Mouse (Mus musculus) fat pad, adult 2 months (tissue): ENCODE data around the gene Cacna1b.

Experiments
- DNase-seq: peaks from one replicate; pipeline ENCODE4 v3.0.0-alpha.2; 2011; ENCODE audit warnings: low read depth, low spot score; ENCODE audit errors: extremely low read depth

Cacna1b gene

GRCm38 (mm10) chr2:24719645-24720379, 43.1 kb downstream of the Cacna1b start:
- no peak for DNase-seq

GRCm38 (mm10) chr2:24718906-24719305, 44.0 kb downstream of the Cacna1b start:
- no peak for DNase-seq

DNA sequence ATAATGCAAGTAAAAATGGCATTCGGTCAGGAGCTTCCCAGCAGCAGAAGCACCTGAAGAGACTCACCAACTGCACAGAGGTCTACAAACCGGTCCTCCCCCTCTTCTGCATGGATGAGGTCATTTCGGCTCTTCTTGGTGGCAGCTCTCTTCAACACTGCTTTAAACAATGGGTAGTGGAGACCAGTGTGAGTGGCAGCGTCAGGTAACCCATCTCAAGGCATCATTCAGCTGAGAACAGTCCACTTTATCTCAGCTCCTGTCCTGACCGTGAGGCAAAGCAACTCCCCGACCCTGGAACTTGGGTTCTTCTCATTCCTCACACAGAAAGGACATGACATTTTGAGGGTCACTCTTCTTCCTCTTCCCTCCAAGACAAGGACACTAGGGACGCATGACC, 45.0 kb downstream of the Cacna1b start:
- no peak for DNase-seq

DNA sequence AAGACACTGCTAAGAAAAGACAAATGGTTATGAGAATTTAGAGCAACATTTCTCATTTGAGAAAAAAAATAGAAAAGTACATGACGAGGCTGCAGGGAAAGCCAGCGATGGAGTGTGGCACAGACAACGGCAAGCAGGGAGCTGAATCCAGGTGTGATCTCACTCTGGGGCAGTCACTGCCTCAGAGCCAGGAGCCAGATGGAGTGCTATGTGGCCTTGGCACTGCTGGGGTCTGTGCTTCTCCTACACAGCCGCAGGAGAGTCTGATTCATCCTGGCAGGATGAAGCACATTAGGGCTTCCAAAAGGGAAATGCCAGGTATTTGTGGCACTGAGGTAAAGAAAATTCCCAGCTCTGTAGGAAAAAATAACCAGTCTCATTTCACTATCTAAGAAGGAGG, 45.5 kb downstream of the Cacna1b start:
- DNase-seq, result no peak

DNA sequence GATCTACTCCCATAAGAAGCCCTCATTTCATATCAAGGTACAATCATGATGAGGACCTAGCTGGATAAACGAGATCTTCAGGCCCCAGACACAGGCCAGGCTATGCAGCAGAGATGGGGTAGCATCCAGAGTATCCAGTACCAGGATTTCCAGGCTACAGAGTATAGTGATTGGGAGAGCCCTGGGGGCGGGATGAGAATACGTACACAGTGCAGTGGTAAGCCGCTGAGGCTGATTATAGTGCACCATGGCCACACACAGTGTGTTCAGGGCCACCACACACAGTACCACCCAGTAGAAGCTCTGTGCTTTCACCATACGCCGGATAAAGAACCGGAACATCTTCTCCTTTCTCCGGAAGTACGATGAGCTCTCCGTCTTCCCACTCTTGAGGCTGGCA, 57.0 kb downstream of the Cacna1b start:
- no peak for DNase-seq

DNA sequence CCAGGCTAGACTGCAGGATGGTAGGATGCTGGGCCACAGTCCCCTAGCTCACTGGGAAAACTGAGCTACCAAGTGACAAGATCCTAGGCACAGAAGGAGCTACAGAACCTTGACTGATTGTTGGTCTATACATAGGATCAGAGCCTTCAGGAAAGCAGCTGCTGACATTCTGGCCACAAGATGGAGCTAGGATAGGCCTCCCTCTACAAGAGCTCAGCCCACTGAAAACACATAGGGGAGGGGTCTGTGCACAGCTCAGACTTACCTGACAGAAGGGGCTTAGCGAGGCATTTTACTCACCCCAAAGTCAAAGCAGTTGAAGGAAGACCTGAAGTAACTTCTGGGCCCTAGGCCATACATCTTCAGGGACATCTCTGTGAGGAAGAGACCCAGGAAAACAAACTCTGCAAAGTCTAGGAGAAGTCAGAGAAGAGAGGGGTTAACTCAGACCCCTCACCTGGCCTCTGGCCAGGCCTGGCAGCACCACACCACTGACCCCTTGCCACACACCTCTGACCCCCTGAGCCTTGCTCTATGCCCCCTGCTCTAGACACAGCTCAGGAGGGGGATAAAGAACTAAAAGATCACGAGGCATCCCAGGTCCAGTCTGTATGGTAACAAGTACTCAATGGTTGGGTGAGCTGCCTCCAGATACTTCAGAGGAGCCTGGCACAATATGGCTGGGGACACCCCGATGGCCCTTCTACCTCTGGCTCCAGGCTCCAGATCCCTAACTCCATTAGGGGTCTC, 60.6 kb downstream of the Cacna1b start:
- DNase-seq, result no peak

DNA sequence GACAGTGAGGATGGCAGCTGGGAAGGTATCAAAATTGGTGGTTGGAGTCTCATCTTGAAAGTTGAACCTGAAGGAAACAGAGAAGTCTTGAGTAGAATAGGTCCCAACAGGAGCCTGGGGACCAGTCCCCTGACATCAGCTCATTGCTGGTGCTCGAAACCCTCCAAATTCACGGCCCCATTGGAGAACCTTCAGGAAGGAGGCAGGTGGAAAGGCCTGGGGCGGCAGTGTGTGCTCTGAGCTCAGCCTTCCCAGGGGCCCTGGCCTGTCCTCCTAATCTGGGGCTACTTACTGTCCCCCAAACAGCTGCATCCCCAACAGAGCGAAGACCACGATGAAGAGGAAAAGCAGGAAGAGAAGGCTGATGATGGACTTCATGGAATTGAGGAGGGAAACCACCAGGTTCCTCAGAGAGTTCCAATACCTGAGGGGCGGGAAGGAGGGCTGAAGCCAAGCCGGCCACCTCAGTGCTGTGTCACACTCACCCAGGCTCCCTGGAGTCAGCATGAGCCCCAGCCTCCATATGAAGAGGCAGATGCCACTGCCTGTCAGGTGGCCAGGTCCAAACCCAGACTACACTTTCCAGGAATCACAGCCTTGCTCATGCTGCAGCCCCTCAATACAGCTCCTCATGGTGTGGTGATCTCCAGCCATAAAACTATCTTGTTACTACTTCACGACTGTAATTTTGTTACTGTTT, 65.5 kb downstream of the Cacna1b start:
- no peak for DNase-seq

DNA sequence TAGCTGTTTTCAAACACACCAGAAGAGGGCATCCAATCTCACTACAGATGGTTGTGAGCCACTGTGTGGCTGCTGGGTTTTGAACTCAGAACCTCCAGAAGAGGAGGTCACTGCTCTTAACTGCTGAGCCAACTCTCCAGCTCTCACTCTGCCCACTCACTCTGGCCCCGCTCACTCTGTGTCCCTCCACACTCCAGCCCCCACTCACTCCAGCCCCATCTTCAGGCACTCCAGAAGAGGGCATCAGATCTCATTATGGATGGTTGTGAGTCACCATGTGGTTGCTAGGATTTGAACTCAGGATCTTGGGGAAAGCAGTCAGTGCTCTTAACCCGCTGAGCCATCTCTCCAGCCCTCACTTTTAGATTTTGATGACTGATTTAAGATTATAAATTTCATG, 70.6 kb downstream of the Cacna1b start:
- DNase-seq, result no peak

DNA sequence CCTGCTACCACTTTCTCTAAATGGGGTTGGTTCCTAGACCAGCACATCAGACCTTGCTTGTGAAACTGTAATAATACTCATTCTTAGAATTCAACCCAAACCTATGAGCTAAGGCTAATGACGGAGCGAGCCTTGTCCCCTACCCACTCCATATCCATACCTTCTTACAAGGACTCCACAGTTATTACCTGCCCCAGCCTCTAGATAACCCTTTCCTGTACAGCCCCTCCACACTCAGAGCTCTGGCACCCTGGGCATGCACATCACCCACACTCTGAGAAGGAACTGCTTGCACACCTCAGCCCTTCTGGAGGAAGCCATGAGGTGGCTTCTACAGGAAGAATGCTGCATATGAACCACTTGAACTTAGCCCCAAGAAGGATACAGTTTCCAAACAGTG, 72.6 kb downstream of the Cacna1b start:
- DNase-seq, result no peak

DNA sequence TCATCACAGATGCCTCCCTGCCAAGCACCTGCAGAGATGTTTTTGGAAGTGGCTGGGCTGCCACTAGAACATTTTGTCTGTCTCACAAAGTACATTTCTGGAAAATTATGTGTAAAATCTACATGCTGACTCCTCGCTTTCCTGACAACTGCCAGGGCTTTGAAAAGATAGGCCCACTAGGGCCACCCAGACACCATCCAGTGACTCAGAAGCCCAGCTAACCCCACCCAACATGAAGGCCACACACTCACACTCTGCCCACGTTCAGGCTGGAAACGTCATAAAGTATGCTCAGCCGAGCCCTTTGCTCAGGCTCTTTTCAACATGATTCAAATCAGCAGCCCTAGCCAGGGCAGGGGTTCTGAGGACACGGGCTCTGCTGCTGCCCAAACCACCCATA, 77.6 kb downstream of the Cacna1b start:
- no peak for DNase-seq

GRCm38 (mm10) chr2:24684796-24685195, 78.2 kb downstream of the Cacna1b start:
- DNase-seq, result no peak

GRCm38 (mm10) chr2:24683266-24683665, 79.7 kb downstream of the Cacna1b start:
- DNase-seq, result no peak

DNA sequence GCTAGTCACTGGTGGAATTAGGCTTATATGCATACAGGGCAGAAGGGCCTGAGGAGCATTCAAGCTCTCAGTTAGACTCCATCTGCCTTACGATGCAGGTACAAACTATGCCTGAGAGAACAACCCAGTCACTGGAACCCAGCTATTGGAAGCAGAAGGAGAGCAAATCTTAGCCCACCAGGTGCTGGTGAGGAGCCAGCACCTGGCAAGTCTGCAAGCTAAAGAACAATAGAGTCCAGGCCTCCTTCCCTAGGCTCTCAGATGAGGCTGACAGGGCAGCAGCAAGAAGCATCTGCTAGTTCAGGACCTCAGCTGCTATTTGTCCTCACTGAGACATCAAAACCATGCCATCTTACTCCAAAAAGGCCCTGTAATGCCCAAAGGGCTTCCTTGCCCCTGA, 82.2 kb downstream of the Cacna1b start:
- DNase-seq, result no peak

GRCm38 (mm10) chr2:24680176-24680575, 82.8 kb downstream of the Cacna1b start:
- no peak for DNase-seq

- DNase-seq, result no peak
Measured at GRCm38 (mm10) chr2:24679012-24679651, 83.8 kb downstream of the Cacna1b start.

DNA sequence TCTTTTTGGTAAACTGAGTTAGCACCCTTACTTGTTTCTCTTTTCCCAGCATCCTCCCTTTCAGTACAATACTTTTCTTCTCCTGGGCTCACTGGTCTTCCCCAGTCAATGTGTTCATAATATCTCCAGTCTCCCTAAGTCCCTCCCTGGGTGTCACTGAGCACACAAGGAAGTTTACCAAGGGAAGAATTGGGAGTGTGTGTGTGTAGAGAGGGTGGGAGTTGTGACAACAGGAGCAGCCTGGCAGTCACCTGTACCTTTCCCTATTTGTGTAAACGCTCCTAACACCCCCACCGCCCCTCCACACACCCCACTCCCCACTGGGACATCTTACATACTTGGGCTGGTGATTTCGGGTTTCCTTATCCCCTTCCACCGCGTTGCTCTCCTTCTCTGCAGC, 84.4 kb downstream of the Cacna1b start:
- no peak for DNase-seq

DNA sequence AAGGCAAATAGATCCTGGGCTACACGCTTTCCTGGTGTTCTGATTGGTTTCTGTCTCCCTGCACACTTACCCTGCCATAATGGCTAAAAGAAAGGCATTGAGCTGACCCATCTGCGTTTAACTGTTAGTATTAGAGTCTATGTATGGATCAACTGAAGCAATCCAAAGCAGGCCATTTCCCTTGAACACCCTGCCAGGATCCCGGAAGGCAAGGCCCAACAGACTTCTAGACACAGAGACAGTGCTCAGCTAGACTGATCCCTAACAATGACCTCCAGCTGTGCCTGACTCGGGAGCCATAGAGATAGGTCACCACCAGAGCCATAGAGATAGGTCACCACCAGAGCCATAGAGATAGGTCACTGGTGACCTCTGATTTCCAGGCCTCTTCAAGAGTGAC, 84.8 kb downstream of the Cacna1b start:
- DNase-seq, result no peak

DNA sequence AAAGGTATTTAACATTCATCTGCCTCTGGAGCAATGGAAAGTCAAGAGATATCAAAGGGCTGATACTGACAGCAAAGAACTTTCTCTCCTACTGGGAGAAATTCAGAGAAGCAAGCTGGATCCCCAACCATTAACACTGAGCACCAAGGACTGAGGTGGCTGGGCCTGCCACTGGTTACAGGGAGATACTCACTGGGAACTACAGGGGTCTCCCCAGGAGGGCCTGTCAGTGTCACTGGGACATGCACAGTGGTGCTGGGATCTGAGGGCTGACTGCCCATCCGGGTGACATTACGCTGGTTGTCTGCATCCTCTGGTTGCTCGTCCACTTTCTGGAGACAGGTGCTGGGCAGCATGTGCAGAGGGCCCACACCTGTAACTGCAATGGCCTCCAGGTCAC, 85.3 kb downstream of the Cacna1b start:
- no peak for DNase-seq

DNA sequence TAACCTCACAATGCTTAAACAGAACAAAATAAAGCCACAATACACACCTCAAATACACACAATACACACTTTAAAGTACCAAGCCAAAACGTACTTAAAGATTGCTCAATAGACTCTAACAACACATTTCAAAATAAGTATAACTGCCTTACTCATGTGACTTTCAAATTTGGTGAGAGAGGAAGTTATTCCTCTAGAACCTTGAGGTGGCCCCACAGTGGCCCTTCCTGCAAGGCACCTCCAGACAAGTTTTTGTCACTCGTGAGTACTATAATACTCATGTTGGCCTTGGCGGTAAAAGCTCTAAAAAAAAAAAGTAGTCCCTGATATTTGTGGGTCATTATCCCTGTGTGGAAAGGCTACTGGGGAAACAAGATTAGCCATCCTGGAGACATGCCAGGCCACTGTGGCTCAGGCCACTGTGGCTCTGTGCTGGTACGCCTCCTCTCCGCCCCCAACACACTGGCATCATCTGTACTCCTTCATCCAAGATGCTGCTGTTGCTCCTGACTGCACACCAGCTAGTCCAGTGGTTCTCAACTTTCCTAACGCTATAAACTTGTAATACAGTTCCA, 88.4 kb downstream of the Cacna1b start:
- DNase-seq, result no peak

DNA sequence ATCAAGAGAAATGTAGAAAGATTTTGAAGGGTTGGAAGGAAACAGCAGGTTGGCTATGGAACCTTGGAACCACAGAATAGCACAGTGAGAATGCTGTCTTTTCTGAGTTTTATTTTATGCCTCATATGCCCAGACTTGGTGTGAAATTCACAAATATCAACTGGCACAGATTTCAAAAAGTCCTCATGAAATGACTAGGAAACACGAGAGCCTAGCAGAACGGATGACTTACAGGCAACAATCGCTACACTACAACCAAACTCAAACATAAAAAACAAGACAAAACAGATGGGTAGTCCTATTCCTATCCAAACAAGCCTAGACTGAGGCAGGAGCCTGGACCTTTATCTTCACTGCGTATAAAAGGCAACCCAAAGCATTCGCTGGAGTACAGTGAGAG, 94.4 kb downstream of the Cacna1b start:
- DNase-seq, result no peak

DNA sequence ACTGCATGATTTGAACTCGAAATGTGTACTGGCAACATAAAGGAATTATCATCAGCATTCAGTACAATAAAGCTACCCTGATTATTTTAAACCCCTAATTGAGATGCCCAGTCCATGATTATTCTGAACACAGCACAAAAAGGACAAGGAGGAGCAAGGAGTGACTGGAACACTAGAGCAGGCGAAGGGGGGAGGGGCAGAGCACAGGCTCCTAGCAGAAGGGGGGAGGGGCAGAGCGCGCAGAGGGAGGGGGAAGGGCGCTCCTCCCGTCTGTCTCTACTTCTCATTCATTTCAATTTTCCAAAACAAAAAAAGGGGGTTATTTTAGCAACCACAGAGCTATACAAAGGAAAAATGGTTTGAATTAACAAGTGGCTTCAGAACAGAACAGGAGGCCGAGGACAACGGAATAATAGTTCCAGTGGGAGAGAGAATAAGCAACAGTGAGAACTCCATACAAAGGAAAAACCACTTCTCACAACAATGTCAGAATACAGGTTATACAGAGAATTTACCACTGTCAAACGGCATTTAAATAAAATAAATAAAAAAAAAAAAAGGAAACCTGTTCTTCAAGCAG, 98.2 kb downstream of the Cacna1b start:
- no peak for DNase-seq
